Mouse (Mus musculus) kidney, adult 2 months (tissue): ENCODE measurements at regions not wholly inside any gene's neighbourhood (a gene's known extent, or its start where the extent isn't known, plus 50 kb on each side); places are given as distances from the start of the nearest gene placed in this dataset.

ENCODE experiments used
- CTCF ChIP-seq: fragments of 200-500 bp; conservative IDR thresholded peaks from 2 replicates; pipeline ENCODE4 v1.5.1; 2011; ENCODE audit warnings: low read depth, mild to moderate bottlenecking, control low read depth, low read length, moderate library complexity, mixed read lengths; ENCODE audit not compliant: insufficient read depth, insufficient read length
- POLR2A ChIP-seq: fragments of 200-500 bp; IDR thresholded peaks from one replicate; pipeline ENCODE4 v1.6.1; 2011; ENCODE audit warnings: low read depth, low read length, control low read depth

- TF ChIP-seq POLR2A, result no peak
- no peak for TF ChIP-seq CTCF
Measured at GRCm38 (mm10) chr13:26865930-26866555, 96.1 kb upstream of the Hdgfl1 start.
